Mouse (Mus musculus) liver, embryonic 11.5 days (tissue): ENCODE data around the gene Aggf1. TPM values are rescaled to one million over a fixed set of nuclear protein-coding genes. Genes with fewer than 3 reads are reported as not detected.

Experiments used
- ATAC-seq: fragments of 200-750 bp; cut with Nextera tagmentation; replicated peaks from 2 replicates; pipeline ENCODE4 v1.8.0; 2017; ENCODE audit warnings: moderate number of reproducible peaks, mild to moderate bottlenecking, moderate TSS enrichment, moderate library complexity; ENCODE audit not compliant: low FRiP score
- DNase-seq: peaks from one replicate; pipeline ENCODE4 v3.0.0-alpha.2; 2017; ENCODE audit warnings: low spot score
- H3K27ac ChIP-seq: fragments of 300-500 bp; sonication (generic); 2 replicates; pipeline ENCODE4 v1.5.1; 2014; ENCODE audit warnings: mild to moderate bottlenecking, low read depth, low read length, control low read depth
- H3K27me3 ChIP-seq: fragments of 300-500 bp; sonication (generic); replicated peaks from 2 replicates; pipeline ENCODE4 v1.6.1; 2014; ENCODE audit warnings: low read length, mixed read lengths; ENCODE audit not compliant: control insufficient read depth, insufficient read depth
- H3K36me3 ChIP-seq: fragments of 300-500 bp; sonication (generic); 2 replicates; pipeline ENCODE4 v1.6.1; 2014; ENCODE audit warnings: mild to moderate bottlenecking, low read length, moderate library complexity, mixed read lengths; ENCODE audit not compliant: control insufficient read depth, insufficient read depth
- H3K4me1 ChIP-seq: fragments of 300-500 bp; sonication (generic); replicated peaks from 2 replicates; pipeline ENCODE4 v1.6.1; 2014; ENCODE audit warnings: low read length, mixed read lengths; ENCODE audit not compliant: control insufficient read depth, insufficient read depth
- H3K4me2 ChIP-seq: fragments of 300-500 bp; sonication (generic); 2 replicates; pipeline ENCODE4 v1.6.1; 2014; ENCODE audit warnings: mild to moderate bottlenecking, control low read depth, moderate library complexity
- H3K4me3 ChIP-seq: fragments of 300-500 bp; sonication (generic); 2 replicates; pipeline ENCODE4 v1.5.1; 2014; ENCODE audit warnings: low read depth, low read length, control low read depth
- H3K9ac ChIP-seq: fragments of 300-500 bp; sonication (generic); 2 replicates; pipeline ENCODE4 v1.6.1; 2014; ENCODE audit warnings: low read depth, low read length, control low read depth
- H3K9me3 ChIP-seq: fragments of 300-500 bp; sonication (generic); 2 replicates; pipeline ENCODE4 v1.6.1; 2016; ENCODE audit warnings: low read length, inconsistent platforms, mixed read lengths; ENCODE audit not compliant: control insufficient read depth
- WGBS: fragments of 180-500 bp; shearing (Covaris S2); extraction: QIAGEN DNeasy Blood & Tissue Kit; methylation state at CpG from one replicate; pipeline ENCODE4 v1.1.7; 2014; 5-methylcytosine and 5-hydroxymethylcytosine counted together
- polyA plus RNA-seq: library from polyadenylated mRNA; unstranded; fragments of >200 nt; fragmentation: Nextera tagmentation; extraction: Ambion mirVana; gene quantifications from 2 replicates; pipeline ENCODE4 v1.2.1, GENCODE M21; 2014

Aggf1 gene
- polyA plus RNA-seq = 42.1 and 43.4 TPM in 2 replicates

- Histone ChIP-seq H3K4me2 (peak within 1 kb of the TSS; percentile 82), H3K27me3 (no peaks in the 10 kb centered on the region)
Measured at GRCm38 (mm10) chr13:95374701-95375553, at the start of gene Aggf1. Aggf1 (minus strand) TSS chr13:95375352.

GRCm38 (mm10) chr13:95424932-95425331 is 49.8 kb upstream of the Aggf1 start:
- H3K36me3 ChIP-seq = no peaks in the 10 kb centered on the region
- H3K27ac ChIP-seq = no peak overlapping the region
- H3K4me3 ChIP-seq = no peak overlapping the region
- no peaks in the 10 kb centered on the region for H3K9me3 ChIP-seq
- no peak for DNase-seq
- H3K9ac ChIP-seq = no peak overlapping the region
- no peaks in the 10 kb centered on the region for H3K4me1 ChIP-seq
- WGBS = 82% methylated on average over 7 of the region's 7 CpGs
- no peaks in the 10 kb centered on the region for H3K27me3 ChIP-seq
- H3K4me2 ChIP-seq = no peak overlapping the region
- no peak for ATAC-seq

More at GRCm38 (mm10) chr13:95374701-95375553, at the start of gene Aggf1:
- under 1% methylated on average over 86 of the region's 86 CpGs for WGBS
- DNase-seq (peak; percentile 86), ATAC-seq (peak; percentile 97)
- peaks cover 14% of the 10 kb centered on the region for H3K4me1 ChIP-seq
- H3K9me3 ChIP-seq = no peaks in the 10 kb centered on the region
- peak within 1 kb of the TSS; percentile 89 for H3K27ac ChIP-seq
- peak within 1 kb of the TSS; percentile 98 for H3K9ac ChIP-seq
- peak within 1 kb of the TSS; percentile 90 for H3K4me3 ChIP-seq
- H3K36me3 ChIP-seq = peaks cover 10% of the 10 kb centered on the region

- Histone ChIP-seq H3K27ac (no peak overlapping the region), H3K9me3 (no peaks in the 10 kb centered on the region), H3K4me2 (no peak overlapping the region), H3K36me3 (no peaks in the 10 kb centered on the region), H3K4me1 (no peaks in the 10 kb centered on the region), H3K27me3 (no peaks in the 10 kb centered on the region; the same call in 1 of the 2 replicates), H3K9ac (no peak overlapping the region), H3K4me3 (no peak overlapping the region)
- ATAC-seq = no peak
- DNase-seq = no peak
- WGBS = 34% methylated on average over 8 of the region's 8 CpGs
Measured at GRCm38 (mm10) chr13:95419204-95419749, 44.1 kb upstream of the Aggf1 start.

- WGBS = 57% methylated on average over 6 of the region's 6 CpGs
- ATAC-seq = no peak
- H3K4me1 ChIP-seq = no peaks in the 10 kb centered on the region
- no peak for DNase-seq
- H3K4me3 ChIP-seq = no peak overlapping the region
- no peak overlapping the region for H3K27ac ChIP-seq
- H3K4me2 ChIP-seq = no peak overlapping the region
- no peaks in the 10 kb centered on the region for H3K36me3 ChIP-seq
- H3K9ac ChIP-seq = no peak overlapping the region
- H3K27me3 ChIP-seq = no peaks in the 10 kb centered on the region; the same call in 1 of the 2 replicates
- H3K9me3 ChIP-seq = no peaks in the 10 kb centered on the region
Measured at GRCm38 (mm10) chr13:95418575-95419203, 43.5 kb upstream of the Aggf1 start.

GRCm38 (mm10) chr13:95412257-95412656 is 37.1 kb upstream of the Aggf1 start:
- no peaks in the 10 kb centered on the region for H3K9me3 ChIP-seq
- no peaks in the 10 kb centered on the region for H3K4me1 ChIP-seq
- ATAC-seq (no peak), DNase-seq (no peak)
- no peaks in the 10 kb centered on the region for H3K36me3 ChIP-seq
- H3K4me3 ChIP-seq = no peak overlapping the region
- WGBS = 6% methylated on average over 2 of the region's 2 CpGs
- H3K27ac ChIP-seq = no peak overlapping the region
- H3K27me3 ChIP-seq = no peaks in the 10 kb centered on the region; the same call in 1 of the 2 replicates
- H3K4me2 ChIP-seq = no peak overlapping the region
- no peak overlapping the region for H3K9ac ChIP-seq

GRCm38 (mm10) chr13:95393242-95393641 is 18.1 kb upstream of the Aggf1 start:
- WGBS = 83% methylated on average over 7 of the region's 7 CpGs
- ATAC-seq (no peak), DNase-seq (no peak)
- no peak overlapping the region for H3K4me3 ChIP-seq
- no peak overlapping the region for H3K27ac ChIP-seq
- H3K9me3 ChIP-seq = peaks cover 6% of the 10 kb centered on the region
- H3K4me1 ChIP-seq = no peaks in the 10 kb centered on the region
- no peaks in the 10 kb centered on the region for H3K36me3 ChIP-seq
- H3K9ac ChIP-seq = no peak overlapping the region
- H3K4me2 ChIP-seq = no peak overlapping the region
- no peaks in the 10 kb centered on the region for H3K27me3 ChIP-seq

- H3K4me1 ChIP-seq = no peaks in the 10 kb centered on the region
- H3K4me2 ChIP-seq = peak overlapping the region; percentile 8; the same call in 1 of the 2 replicates
- no peaks in the 10 kb centered on the region for H3K9me3 ChIP-seq
- H3K4me3 ChIP-seq = no peak overlapping the region
- ATAC-seq (no peak), DNase-seq (peak; percentile 64)
- H3K36me3 ChIP-seq = no peaks in the 10 kb centered on the region
- 35% methylated on average over 24 of the region's 24 CpGs for WGBS
- H3K9ac ChIP-seq = no peak overlapping the region
- H3K27ac ChIP-seq = no peak overlapping the region
- H3K27me3 ChIP-seq = no peaks in the 10 kb centered on the region
Measured at GRCm38 (mm10) chr13:95389866-95390865, 15.0 kb upstream of the Aggf1 start.

- DNase-seq (no peak), ATAC-seq (no peak)
- WGBS = 76% methylated on average over 5 of the region's 5 CpGs
- no peaks in the 10 kb centered on the region for H3K4me1 ChIP-seq
- no peak overlapping the region for H3K4me2 ChIP-seq
- no peaks in the 10 kb centered on the region for H3K36me3 ChIP-seq
- H3K4me3 ChIP-seq = no peak overlapping the region
- no peaks in the 10 kb centered on the region for H3K9me3 ChIP-seq
- no peak overlapping the region for H3K27ac ChIP-seq
- no peaks in the 10 kb centered on the region; the same call in 1 of the 2 replicates for H3K27me3 ChIP-seq
- no peak overlapping the region for H3K9ac ChIP-seq
Measured at GRCm38 (mm10) chr13:95388226-95388625, 13.1 kb upstream of the Aggf1 start.
